Mouse (Mus musculus) hematopoietic stem cell, adult 5-6 weeks (primary cell): ENCODE measurements around the gene H2-K1. TPM values are rescaled to one million over a fixed set of nuclear protein-coding genes. Genes with fewer than 3 reads are reported as not detected.
A peak's percentile ranks its signal among the peaks of the same experiment; 100 is the strongest.
"Not testable (repeated sequence)": the region's sequence is repeated elsewhere in the genome, so short reads cannot be mapped to it uniquely, and the experiment has no call there.

ENCODE experiments used
- ATAC-seq, 2 experiments: fragments of 125-278 bp in 1 of 2; replicated peaks in 1 of 2; 2 replicates each; pipeline ENCODE4 v1.8.0; 2016 to 2017; ENCODE audit warnings: inconsistent platforms in 2 of 2, mild to moderate bottlenecking in 2 of 2, moderate number of reproducible peaks in 2 of 2, low read depth in 1 of 2, moderate TSS enrichment in 1 of 2; ENCODE audit not compliant: low FRiP score in 2 of 2, poor library complexity in 2 of 2, severe bottlenecking in 2 of 2, insufficient read depth in 1 of 2, low TSS enrichment in 1 of 2
- total RNA-seq: library from RNA; stranded (forward); fragments of 172-1452, 232-1000 nt; gene quantifications from 2 replicates; pipeline ENCODE4 v1.2.3, GENCODE M21; 2017

Gene H2-K1
- total RNA-seq, 1 experiment from 2014 or later = 1,467 TPM

DNA sequence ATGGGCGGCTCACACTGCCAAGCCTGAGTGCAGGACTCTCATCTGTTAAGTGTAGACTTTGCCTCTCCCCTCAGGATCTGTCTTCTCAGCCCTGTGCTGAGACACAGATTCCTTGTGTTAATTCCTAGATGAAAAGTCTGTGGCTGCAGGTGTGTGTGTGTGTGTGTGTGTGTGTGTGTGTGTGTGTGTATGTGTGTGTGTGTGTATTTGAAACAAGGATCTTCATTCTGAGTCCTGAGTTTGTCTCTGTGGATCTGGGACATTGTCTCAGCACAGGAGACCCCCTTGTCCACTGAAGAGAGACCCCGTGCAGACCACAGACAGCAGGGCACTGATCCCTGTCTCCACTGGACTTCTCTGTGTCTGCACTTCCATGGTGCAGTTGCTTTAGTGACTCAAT lies 649 bp upstream of the H2-K1 start:
- ATAC-seq = not testable (repeated sequence)

DNA sequence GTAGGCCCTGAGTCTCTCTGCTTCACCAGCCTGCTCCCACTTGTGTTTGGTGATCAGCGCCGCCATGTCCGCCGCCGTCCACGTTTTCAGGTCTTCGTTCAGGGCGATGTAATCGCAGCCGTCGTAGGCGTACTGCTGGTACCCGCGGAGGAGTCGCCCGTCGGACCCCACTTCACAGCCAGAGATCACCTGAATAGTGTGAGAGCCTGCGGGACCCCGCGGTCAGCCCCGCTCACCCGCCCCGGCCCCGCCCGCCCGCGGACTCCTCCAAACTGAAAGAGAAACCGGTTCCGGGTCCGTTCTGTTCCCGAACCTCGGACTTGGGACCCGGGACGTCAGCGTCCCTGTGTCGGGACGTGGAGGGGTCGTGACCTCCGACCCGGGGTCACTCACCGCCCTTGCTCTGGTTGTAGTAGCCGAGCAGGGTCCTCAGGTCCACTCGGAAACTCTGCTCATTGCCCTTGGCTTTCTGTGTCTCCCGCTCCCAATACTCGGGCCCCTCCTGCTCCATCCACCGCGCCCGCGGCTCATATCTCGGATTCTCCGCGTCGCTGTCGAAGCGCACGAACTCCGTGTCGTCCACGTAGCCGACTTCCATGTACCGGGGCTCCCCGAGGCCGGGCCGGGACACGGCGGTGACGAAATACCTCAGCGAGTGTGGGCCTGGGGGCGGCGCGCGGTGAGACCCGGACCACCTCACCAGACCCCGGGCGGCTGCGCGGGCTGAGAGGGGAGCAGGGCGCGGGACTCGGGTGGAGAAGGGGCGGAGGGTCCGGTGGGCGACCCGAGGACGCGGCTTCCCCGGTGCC lies 602 bp downstream of the H2-K1 start:
- ATAC-seq = no peak

DNA sequence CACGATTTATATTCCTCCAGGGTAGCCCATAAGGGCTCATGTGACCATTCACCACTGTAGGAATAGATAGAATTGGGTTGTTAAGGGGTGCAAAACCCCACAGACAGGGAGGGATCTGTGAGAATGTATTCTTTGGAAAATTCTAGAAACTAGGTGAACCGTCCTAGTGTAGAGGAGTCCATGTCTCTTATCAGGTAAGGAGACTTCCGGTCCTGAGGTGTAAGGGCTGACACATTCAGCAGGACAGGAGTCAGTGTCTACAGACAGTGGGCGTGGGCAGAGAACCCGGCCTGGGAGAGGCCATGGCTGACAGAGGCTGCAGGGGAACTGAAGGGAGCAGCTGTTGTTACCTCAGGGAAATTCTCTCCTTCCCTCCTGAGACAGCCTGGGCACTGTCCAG lies 1.4 kb downstream of the H2-K1 start:
- not testable (repeated sequence) for ATAC-seq

DNA sequence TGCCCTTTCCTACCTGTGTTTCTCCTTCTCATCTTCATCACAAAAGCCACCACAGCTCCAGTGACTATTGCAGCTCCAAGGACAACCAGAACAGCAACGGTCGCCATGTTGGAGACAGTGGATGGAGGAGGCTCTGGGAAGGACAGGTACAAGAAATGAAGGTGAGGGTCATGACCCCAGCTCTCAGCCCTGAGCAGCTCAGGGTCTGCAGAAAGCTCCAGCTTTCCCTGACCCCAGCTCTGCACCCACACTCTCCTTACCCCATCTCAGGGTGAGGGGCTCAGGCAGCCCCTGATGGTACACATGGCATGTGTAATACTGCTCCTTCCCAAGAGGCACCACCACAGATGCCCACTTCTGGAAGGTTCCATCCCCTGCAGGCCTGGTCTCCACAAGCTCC lies 3.1 kb downstream of the H2-K1 start:
- not testable (repeated sequence) for ATAC-seq

DNA sequence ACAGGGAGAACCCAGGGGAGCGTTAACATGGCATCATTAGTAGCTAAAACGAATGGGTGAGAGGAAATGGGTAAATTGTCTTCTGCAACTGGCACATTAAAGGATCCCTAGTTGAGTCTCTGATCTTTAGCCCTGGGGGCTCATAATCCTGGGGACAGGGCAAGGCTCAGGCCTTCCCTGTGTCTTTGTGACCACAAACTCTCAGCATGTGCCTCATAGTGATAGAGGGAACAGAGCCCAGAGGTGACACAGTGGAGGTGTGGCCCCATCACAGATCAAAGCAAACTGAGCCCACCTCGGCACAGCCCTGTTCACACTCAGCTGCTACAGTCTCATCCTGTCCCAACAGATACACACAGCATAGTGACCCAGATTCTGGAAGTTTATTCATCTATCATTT lies 4.5 kb downstream of the H2-K1 start:
- ATAC-seq = no peak

DNA sequence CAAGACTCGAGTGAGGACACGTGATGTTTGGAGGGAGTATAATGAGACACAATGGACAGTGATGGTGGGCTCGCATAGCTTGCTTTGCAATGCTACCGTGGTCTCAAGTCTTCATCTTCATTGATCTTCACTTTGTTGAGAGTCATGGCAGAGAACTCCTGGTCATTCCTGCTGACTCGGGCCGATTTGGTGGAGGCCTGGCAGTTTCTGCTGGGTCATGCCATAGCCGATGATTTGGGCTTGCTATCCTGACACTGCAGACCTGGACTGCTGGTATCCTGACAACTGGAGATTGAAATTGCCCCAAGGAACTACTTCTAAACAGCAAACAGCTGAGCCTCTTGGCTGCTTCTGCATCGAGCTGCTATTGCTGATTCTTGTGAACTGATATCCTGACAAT lies 5.2 kb downstream of the H2-K1 start:
- no peak for ATAC-seq

DNA sequence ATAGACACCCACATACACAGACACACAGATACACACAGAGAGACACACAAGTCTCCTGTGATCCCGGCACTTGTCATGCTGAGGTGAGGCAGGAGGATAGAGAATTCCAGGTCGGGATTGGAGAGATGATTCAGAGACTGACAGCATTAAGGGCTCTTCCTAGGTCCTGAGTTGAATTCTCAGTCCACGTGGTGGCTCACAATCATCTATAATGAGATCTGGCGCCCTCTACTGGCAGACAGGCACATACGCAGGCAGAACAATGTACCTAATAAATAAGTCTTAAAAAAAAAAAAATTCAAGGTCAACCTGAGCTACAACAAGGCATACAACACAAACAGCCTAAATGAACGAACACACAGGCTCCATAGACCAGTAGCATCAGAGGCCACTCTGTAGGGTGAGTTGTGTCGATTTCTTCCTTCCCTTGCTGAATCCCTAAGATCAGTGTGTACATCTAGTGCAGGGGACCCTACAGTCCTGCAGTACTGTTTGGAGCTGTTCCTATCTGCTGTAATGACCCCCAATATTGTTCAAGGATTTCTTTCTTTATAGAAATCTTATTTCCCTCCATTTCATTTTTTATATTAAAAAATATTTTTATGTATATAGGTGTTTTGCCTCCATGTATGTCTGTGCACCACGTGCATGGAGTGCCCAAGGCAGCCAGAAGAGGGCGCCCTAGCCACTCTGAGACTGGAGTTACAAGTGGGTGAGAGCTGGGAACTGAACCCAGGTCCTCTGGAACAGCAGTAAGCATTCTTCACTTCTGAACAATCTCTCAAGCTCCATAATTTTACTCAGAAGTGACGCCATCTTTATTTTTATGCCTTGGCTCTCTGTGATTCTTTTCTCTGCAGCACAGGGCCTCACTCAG lies 8.1 kb downstream of the H2-K1 start:
- peak; percentile 53 to 67; a peak in 3 of 4 replicates for ATAC-seq

DNA sequence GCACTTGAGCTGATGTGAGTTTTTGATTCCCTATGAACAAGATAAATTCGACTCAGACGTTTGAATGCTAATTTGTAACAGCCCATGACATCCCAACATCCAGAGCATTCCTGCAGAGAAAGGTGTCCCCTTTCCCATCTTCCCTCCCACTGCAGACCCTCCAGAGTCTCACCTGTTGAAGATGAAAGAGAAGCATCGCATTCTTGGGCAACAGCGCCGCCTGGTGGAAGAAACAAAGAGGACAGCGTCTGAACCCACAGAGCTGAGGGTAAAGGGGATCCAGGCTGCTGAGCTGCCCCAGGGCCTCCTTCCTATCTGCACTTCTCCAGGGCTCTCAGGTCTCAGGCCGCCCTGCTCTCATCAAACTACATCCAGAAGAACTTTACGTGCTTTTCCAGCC lies 18.0 kb downstream of the H2-K1 start:
- ATAC-seq = not testable (repeated sequence)

DNA sequence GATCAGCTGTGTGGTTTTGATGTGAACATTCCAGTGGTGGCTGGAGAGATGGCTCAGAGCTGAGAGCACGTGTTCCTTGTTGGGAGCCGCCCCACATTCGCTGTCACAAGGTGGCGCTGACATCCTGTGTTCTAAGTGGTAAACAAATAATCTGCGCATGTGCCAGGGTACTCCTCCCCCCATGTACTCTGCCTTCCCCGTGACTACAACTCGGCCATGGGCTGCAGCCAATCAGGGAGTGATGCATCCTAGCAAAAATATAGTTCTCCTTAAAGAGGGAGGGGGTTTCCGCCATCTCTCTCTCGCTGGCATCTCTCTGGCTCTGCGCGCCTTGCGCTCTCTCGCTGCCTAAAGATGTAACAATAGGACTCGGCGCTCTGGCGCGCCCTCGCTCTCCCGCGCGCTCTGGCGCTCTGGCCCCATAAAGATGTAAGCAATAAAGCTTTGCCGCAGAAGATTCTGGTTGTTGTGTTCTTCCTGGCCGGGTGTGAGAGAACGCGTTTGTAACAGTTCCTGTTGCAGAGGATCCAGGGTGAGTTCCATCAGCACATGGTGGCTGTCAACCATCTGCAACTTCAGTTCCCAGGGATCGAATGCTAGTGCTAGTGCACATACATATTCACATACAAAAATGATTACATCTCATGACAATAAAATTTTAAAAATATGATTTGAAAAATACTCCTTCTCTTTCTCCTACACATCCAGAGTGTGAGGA lies 18.8 kb downstream of the H2-K1 start:
- ATAC-seq = peak; percentile 69 to 77

DNA sequence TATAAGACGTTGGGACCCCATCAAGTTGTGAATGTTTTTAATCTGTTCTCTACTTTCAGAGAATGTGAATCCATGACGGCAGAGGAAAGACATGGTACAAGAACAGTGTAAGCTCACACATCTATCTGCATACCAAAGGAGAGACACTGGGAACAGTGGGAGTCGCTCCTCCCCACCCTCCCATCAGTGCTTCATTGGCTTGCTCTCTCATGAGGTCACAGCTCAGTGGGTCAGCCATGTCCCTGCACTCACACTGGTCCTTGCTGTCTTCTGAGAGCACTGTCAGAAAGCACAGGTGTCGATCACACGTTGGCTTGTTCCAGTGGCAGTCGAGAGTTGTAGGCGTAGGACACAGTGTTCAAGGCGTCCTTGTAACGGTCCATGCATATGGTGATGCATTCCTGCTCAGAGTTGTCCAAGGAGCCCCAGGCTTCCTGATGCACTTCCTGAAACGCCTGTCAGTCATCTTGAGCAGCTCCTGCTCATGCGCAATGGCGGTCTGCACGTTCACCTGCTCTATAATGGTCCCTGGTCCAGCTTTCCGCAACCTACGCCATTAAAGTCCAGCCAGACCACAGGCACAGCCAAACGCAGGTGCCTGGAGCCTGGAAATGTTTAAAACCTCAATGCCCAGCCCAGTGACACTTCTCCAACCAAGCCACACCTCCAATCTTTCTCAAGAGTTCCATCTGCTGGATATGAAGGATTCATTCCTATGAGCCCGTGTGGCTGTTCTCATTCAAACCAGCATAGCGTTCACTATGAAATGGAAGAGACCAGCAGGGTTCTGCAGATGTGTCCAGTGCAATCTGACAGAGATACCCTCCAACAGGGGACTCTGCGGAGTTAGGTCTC lies 19.7 kb downstream of the H2-K1 start:
- ATAC-seq = no peak

DNA sequence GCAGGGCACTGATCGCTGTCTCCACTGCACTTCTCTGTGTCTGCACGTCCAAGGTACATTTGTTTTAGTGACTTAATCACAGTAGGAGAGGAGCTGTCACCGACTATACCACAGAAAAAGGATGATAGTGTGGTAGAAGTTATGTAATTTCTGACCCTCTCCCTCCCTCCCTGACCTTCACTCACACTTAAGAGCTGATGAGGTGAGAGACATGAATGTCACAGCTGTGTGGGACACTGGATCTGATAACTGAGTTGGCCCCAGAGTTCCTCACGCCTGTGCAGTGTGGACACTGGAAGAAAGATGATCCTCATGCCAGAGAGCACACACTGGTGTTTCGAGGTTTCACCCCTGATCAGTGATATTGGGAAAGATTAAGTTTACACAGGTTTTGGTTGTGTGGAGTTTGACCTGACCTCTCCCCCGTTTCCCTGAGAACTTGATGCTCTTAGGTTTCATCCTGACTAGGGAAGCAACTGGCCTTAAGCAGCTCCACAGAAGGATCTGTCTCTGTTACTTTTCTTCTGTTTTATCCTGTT lies 20.6 kb downstream of the H2-K1 start:
- ATAC-seq = no peak

DNA sequence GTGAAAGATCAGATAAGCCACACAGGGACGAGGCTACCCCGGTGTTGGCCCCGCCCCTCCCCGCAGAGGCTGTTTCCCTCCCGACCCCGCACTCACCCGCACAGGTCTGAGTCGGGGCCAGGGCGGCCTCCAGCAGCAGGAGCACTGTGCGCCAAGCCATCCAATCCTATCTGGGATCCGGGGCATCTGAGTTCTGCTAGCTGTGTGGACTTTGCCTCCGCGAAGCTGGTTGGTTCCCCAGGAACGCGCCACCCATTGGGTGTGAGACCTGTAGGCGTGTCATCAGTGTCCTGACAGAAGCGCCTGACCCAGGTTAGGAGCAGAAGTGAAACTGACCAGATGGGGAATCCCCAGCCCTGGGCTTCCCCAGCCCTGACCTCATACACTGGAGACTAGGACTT lies 21.5 kb downstream of the H2-K1 start:
- ATAC-seq = peak; percentile 91

DNA sequence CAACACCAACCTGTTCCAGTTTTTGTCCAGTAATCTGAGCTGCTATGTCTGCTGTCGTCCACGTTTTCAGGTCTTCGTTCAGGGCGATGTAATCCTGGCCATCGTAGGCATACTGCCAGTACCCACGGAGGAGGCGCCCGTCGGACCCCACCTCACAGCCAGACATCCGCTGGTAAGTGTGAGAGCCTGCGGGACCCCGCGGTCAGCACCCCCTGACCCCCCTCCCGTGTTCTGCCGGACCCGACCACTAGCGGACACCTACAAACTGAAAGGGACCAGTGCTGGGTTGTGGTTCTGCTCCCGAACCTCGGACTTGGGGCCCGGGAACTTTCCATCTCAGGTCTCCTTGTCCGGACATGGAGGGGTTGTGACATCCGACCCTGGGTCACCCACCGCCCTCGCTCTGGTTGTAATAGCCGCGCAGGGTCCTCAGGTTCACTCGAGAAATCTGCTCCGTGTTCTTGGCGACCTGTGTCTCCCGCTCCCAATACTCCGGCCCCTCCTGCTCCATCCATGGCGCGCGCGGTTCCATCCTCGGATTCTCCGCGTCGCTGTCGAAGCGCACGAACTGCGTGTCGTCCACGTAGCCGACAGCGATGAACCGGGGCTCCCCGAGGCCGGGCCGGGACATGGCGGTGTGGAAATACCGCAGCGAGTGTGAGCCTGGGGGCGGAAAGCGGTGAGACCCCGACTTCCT lies 22.1 kb downstream of the H2-K1 start:
- ATAC-seq = no peak

DNA sequence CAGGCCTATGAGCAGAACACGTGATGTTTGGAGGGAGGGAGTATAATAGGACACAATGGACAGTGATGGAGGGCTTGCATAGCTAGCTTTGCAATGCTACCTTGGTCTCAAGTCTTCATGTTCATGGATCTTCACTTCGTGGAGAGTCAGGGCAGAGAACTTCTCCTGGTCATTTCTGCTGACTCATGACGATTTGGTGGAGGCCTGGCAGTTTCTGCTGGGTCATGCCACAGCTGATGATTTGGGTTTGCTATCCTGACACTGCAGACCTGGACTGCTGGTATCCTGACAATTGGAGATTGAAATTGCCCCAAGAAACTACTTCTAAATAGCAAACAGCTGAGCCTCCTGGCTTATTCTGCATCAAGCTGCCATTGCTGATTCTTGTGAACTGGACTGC lies 26.6 kb downstream of the H2-K1 start:
- no peak for ATAC-seq

DNA sequence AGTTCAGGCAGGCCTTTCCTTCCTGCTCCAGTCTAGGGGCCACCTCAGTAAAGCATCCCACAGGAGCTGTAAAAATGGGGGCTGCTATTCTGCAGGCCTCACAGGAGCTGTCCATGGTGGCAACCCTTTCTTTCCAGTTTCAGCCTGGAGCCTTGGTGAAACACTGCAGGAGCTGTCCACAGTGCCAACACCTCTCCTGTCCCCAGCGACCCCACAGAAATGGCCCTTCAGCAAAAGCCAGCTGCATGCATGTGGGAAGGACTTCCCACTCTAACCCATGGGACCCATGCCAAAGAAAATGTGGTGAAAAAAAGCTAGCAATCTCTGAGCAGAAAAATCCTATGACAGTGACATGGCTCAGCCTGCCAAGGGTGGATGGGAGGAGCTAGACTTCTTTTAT lies 27.5 kb downstream of the H2-K1 start:
- 0 out of 4 replicates have a peak, but pooled peaks of 1 of the 2 experiments have one; percentile 29 for ATAC-seq

DNA sequence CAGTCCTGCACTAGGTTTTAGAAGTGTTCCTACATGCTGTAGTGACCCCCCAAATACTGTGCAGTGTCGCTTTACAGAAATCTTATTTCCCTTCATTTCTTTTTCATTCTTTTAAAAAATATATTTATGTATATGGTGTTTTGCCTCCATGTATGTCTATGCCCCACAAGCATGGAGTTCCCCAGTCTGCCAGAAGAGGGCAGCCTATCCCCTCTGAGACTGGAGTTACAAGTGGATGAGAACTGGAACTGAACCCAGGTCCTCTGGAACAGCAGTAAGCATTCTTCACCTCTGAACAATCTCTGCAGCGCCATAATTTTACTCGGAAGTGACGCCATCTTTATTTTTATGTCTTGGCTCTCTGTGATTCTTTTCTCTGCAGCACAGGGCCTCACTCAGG lies 30.8 kb downstream of the H2-K1 start:
- ATAC-seq = no peak
